Mouse (Mus musculus) intestine, embryonic 14.5 days (tissue): Measurements from ENCODE around the gene Tmcc3. TPM values are rescaled to one million over a fixed set of nuclear protein-coding genes. Genes with fewer than 3 reads are reported as not detected.

Source experiments
- ATAC-seq: fragments of 200-750 bp; cut with Nextera tagmentation; replicated peaks from 2 replicates; pipeline ENCODE4 v1.8.0; 2017; ENCODE audit warnings: low read depth, moderate number of reproducible peaks, moderate TSS enrichment, moderate library complexity; ENCODE audit not compliant: low FRiP score, low TSS enrichment
- DNase-seq: peaks from one replicate; pipeline ENCODE4 v3.0.0-alpha.2; 2018; ENCODE audit warnings: low spot score
- H3K27ac ChIP-seq: fragments of 300-500 bp; sonication (generic); 2 replicates; pipeline ENCODE4 v1.5.1; 2014; ENCODE audit warnings: low read depth, mild to moderate bottlenecking, control low read depth
- H3K27me3 ChIP-seq: fragments of 300-500 bp; sonication (generic); replicated peaks from 2 replicates; pipeline ENCODE4 v1.6.1; 2014; ENCODE audit warnings: low read length, control low read depth; ENCODE audit not compliant: control insufficient read depth, insufficient read depth
- H3K36me3 ChIP-seq: fragments of 300-500 bp; sonication (generic); 2 replicates; pipeline ENCODE4 v1.6.1; 2014; ENCODE audit warnings: low read length, control low read depth; ENCODE audit not compliant: control insufficient read depth, insufficient read depth
- H3K4me1 ChIP-seq: fragments of 300-500 bp; sonication (generic); replicated peaks from 2 replicates; pipeline ENCODE4 v1.6.1; 2014; ENCODE audit warnings: low read length, control low read depth, mixed read lengths; ENCODE audit not compliant: control insufficient read depth, insufficient read depth
- H3K4me2 ChIP-seq: fragments of 300-500 bp; sonication (generic); 2 replicates; pipeline ENCODE4 v1.6.1; 2014; ENCODE audit warnings: low read length
- H3K4me3 ChIP-seq: fragments of 300-500 bp; sonication (generic); 2 replicates; pipeline ENCODE4 v1.5.1; 2014; ENCODE audit warnings: low read depth, low read length, control low read depth, mixed read lengths
- H3K9ac ChIP-seq: fragments of 300-500 bp; sonication (generic); 2 replicates; pipeline ENCODE4 v1.6.1; 2014; ENCODE audit warnings: mild to moderate bottlenecking, low read length
- H3K9me3 ChIP-seq: fragments of 300-500 bp; sonication (generic); 2 replicates; pipeline ENCODE4 v1.6.1; 2016; ENCODE audit warnings: low read length, control low read depth; ENCODE audit not compliant: control insufficient read depth
- WGBS: fragments of 180-500 bp; shearing (Covaris S2); extraction: QIAGEN DNeasy Blood & Tissue Kit; methylation state at CpG from one replicate; pipeline ENCODE4 v1.1.7; 2014; 5-methylcytosine and 5-hydroxymethylcytosine counted together
- polyA plus RNA-seq: library from polyadenylated mRNA; unstranded; fragments of >200 nt; fragmentation: Nextera tagmentation; extraction: Ambion mirVana; gene quantifications from 2 replicates; pipeline ENCODE4 v1.2.1, GENCODE M21; 2014

The Tmcc3 gene
- polyA plus RNA-seq, 1 experiment from 2014 or later, result 10.4 TPM

- Histone ChIP-seq H3K36me3 (no peaks in the 10 kb centered on the region), H3K4me2 (no peak overlapping the region), H3K27me3 (no peaks in the 10 kb centered on the region), H3K9ac (no peak overlapping the region), H3K4me1 (peaks cover 11% of the 10 kb centered on the region; the same call in 1 of the 2 replicates), H3K4me3 (no peak overlapping the region), H3K27ac (no peak overlapping the region), H3K9me3 (no peaks in the 10 kb centered on the region)
- DNase-seq (no peak), ATAC-seq (no peak)
- 70% methylated on average over 7 of the region's 7 CpGs for WGBS
Observed at GRCm38 (mm10) chr10:94569731-94570130, 258.0 kb downstream of the Tmcc3 start.

GRCm38 (mm10) chr10:94571927-94572620, 260.3 kb downstream of the Tmcc3 start:
- Histone ChIP-seq H3K9me3 (no peaks in the 10 kb centered on the region), H3K4me3 (no peak overlapping the region), H3K36me3 (no peaks in the 10 kb centered on the region), H3K9ac (no peak overlapping the region), H3K4me1 (peaks cover 14% of the 10 kb centered on the region), H3K27me3 (no peaks in the 10 kb centered on the region), H3K27ac (no peak overlapping the region), H3K4me2 (no peak overlapping the region)
- WGBS, result 86% methylated on average over 9 of the region's 9 CpGs
- DNase-seq, result no peak
- no peak for ATAC-seq

GRCm38 (mm10) chr10:94572772-94573171, 261.0 kb downstream of the Tmcc3 start:
- no peak overlapping the region for H3K9ac ChIP-seq
- no peak overlapping the region for H3K4me2 ChIP-seq
- no peak overlapping the region for H3K27ac ChIP-seq
- peaks cover 14% of the 10 kb centered on the region for H3K4me1 ChIP-seq
- 55% methylated on average over 12 of the region's 12 CpGs for WGBS
- no peak for DNase-seq
- no peaks in the 10 kb centered on the region for H3K27me3 ChIP-seq
- H3K4me3 ChIP-seq, result no peak overlapping the region
- no peaks in the 10 kb centered on the region for H3K9me3 ChIP-seq
- no peaks in the 10 kb centered on the region for H3K36me3 ChIP-seq
- no peak for ATAC-seq

- no peak for ATAC-seq
- Histone ChIP-seq H3K4me2 (no peak overlapping the region), H3K9me3 (no peaks in the 10 kb centered on the region), H3K27ac (no peak overlapping the region), H3K4me1 (peaks cover 14% of the 10 kb centered on the region), H3K9ac (no peak overlapping the region), H3K36me3 (no peaks in the 10 kb centered on the region), H3K4me3 (no peak overlapping the region), H3K27me3 (no peaks in the 10 kb centered on the region)
- 68% methylated on average over 13 of the region's 13 CpGs for WGBS
- no peak for DNase-seq
Observed at GRCm38 (mm10) chr10:94574451-94575333, 262.9 kb downstream of the Tmcc3 start.

GRCm38 (mm10) chr10:94575958-94576357, 264.2 kb downstream of the Tmcc3 start:
- no peaks in the 10 kb centered on the region for H3K27me3 ChIP-seq
- H3K27ac ChIP-seq, result no peak overlapping the region
- H3K4me2 ChIP-seq, result no peak overlapping the region
- H3K36me3 ChIP-seq, result no peaks in the 10 kb centered on the region
- WGBS, result 28% methylated on average over 8 of the region's 8 CpGs
- H3K9me3 ChIP-seq, result no peaks in the 10 kb centered on the region
- ATAC-seq (0 out of 2 replicates have a peak, but pooled peaks have one; percentile 48), DNase-seq (no peak)
- peaks cover 14% of the 10 kb centered on the region for H3K4me1 ChIP-seq
- no peak overlapping the region for H3K9ac ChIP-seq
- no peak overlapping the region for H3K4me3 ChIP-seq

GRCm38 (mm10) chr10:94578870-94579269, 267.1 kb downstream of the Tmcc3 start:
- Histone ChIP-seq H3K9ac (no peak overlapping the region), H3K4me3 (no peak overlapping the region), H3K4me2 (no peak overlapping the region), H3K9me3 (no peaks in the 10 kb centered on the region), H3K27me3 (no peaks in the 10 kb centered on the region), H3K27ac (no peak overlapping the region), H3K4me1 (peaks cover 14% of the 10 kb centered on the region), H3K36me3 (no peaks in the 10 kb centered on the region)
- no peak for DNase-seq
- ATAC-seq, result no peak
- 90% methylated on average over 15 of the region's 15 CpGs for WGBS

GRCm38 (mm10) chr10:94581384-94581783, 269.6 kb downstream of the Tmcc3 start:
- no peak for DNase-seq
- H3K4me1 ChIP-seq, result no peaks in the 10 kb centered on the region
- H3K27me3 ChIP-seq, result no peaks in the 10 kb centered on the region
- H3K4me2 ChIP-seq, result no peak overlapping the region
- no peaks in the 10 kb centered on the region for H3K9me3 ChIP-seq
- H3K9ac ChIP-seq, result no peak overlapping the region
- H3K27ac ChIP-seq, result no peak overlapping the region
- H3K4me3 ChIP-seq, result no peak overlapping the region
- WGBS, result 88% methylated on average over 3 of the region's 3 CpGs
- no peak for ATAC-seq
- H3K36me3 ChIP-seq, result no peaks in the 10 kb centered on the region

- no peak overlapping the region for H3K27ac ChIP-seq
- no peaks in the 10 kb centered on the region for H3K9me3 ChIP-seq
- H3K27me3 ChIP-seq, result no peaks in the 10 kb centered on the region
- no peak overlapping the region for H3K4me3 ChIP-seq
- no peak overlapping the region for H3K9ac ChIP-seq
- no peaks in the 10 kb centered on the region for H3K36me3 ChIP-seq
- H3K4me2 ChIP-seq, result no peak overlapping the region
- no peak for DNase-seq
- no peak for ATAC-seq
- 70% methylated on average over 4 of the region's 4 CpGs for WGBS
- H3K4me1 ChIP-seq, result no peaks in the 10 kb centered on the region
Observed at GRCm38 (mm10) chr10:94583714-94584113, 272.0 kb downstream of the Tmcc3 start.
